Mouse (Mus musculus) forebrain, embryonic 15.5 days (tissue): ENCODE data around the gene Rnd1. TPM values are rescaled to one million over a fixed set of nuclear protein-coding genes. Genes with fewer than 3 reads are reported as not detected.

ENCODE experiments used
- ATAC-seq: fragments of 200-750 bp; cut with Nextera tagmentation; replicated peaks from 2 replicates; pipeline ENCODE4 v1.8.0; 2017; ENCODE audit warnings: mild to moderate bottlenecking, moderate TSS enrichment, moderate library complexity
- H3K27ac ChIP-seq: fragments of 300-500 bp; sonication (generic); replicated peaks from 2 replicates; pipeline ENCODE4 v1.5.1; 2015; ENCODE audit warnings: mild to moderate bottlenecking, inconsistent platforms
- H3K27me3 ChIP-seq: fragments of 300-500 bp; sonication (generic); 2 replicates; pipeline ENCODE4 v1.6.1; 2015; ENCODE audit warnings: inconsistent platforms
- H3K36me3 ChIP-seq: fragments of 300-500 bp; sonication (generic); 2 replicates; pipeline ENCODE4 v1.6.1; 2015; ENCODE audit warnings: mild to moderate bottlenecking, inconsistent platforms
- H3K4me1 ChIP-seq: fragments of 300-500 bp; sonication (generic); 2 replicates; pipeline ENCODE4 v1.6.1; 2015; ENCODE audit warnings: inconsistent platforms
- H3K4me2 ChIP-seq: fragments of 300-500 bp; sonication (generic); replicated peaks from 2 replicates; pipeline ENCODE4 v1.6.1; 2015; ENCODE audit warnings: mild to moderate bottlenecking, inconsistent platforms
- H3K4me3 ChIP-seq: fragments of 300-500 bp; sonication (generic); 2 replicates; pipeline ENCODE4 v1.5.1; 2015; ENCODE audit warnings: mild to moderate bottlenecking, inconsistent platforms
- H3K9ac ChIP-seq: fragments of 300-500 bp; sonication (generic); replicated peaks from 2 replicates; pipeline ENCODE4 v1.6.1; 2015; ENCODE audit warnings: mild to moderate bottlenecking, inconsistent platforms
- H3K9me3 ChIP-seq: fragments of 300-500 bp; sonication (generic); 2 replicates; pipeline ENCODE4 v1.6.1; 2016; ENCODE audit warnings: inconsistent platforms
- WGBS: fragments of 180-500 bp; shearing (Covaris S2); methylation state at CpG from one replicate; pipeline ENCODE4 v1.1.7; 2015; ENCODE audit warnings: mixed read lengths; 5-methylcytosine and 5-hydroxymethylcytosine counted together
- polyA plus RNA-seq: library from polyadenylated mRNA; unstranded; fragments of >200 nt; fragmentation: Nextera tagmentation; extraction: Ambion mirVana; gene quantifications from 2 replicates; pipeline ENCODE4 v1.2.1, GENCODE M21; 2015

Rnd1 gene
- polyA plus RNA-seq, 1 experiment from 2014 or later: 12.8 TPM

GRCm38 (mm10) chr15:98676471-98676870 is 790 bp downstream of the Rnd1 start:
- H3K36me3 ChIP-seq: no peaks in the 10 kb centered on the region
- 3% methylated on average over 9 of the region's 9 CpGs for WGBS
- H3K27ac ChIP-seq: no peak overlapping the region
- peak overlapping the region; percentile 99 for H3K4me2 ChIP-seq
- no peaks in the 10 kb centered on the region for H3K9me3 ChIP-seq
- H3K4me1 ChIP-seq: peaks cover 38% of the 10 kb centered on the region
- H3K4me3 ChIP-seq: peak overlapping the region; percentile 51
- H3K9ac ChIP-seq: peak overlapping the region; percentile 50
- ATAC-seq: no peak
- H3K27me3 ChIP-seq: no peaks in the 10 kb centered on the region

GRCm38 (mm10) chr15:98675634-98676250 is 1.5 kb downstream of the Rnd1 start:
- Histone ChIP-seq H3K36me3 (no peaks in the 10 kb centered on the region), H3K27ac (peak overlapping the region; percentile 55)
- ATAC-seq: no peak

GRCm38 (mm10) chr15:98674994-98675545 is 2.2 kb downstream of the Rnd1 start:
- Histone ChIP-seq H3K36me3 (no peaks in the 10 kb centered on the region; the same call in 1 of the 2 replicates), H3K4me1 (peaks cover 38% of the 10 kb centered on the region), H3K27ac (peak overlapping the region; percentile 55), H3K9me3 (no peaks in the 10 kb centered on the region), H3K4me3 (peak overlapping the region; percentile 51), H3K9ac (peak overlapping the region; percentile 50), H3K4me2 (peak overlapping the region; percentile 99), H3K27me3 (no peaks in the 10 kb centered on the region)
- no peak for ATAC-seq
- 21% methylated on average over 11 of the region's 11 CpGs for WGBS

More at GRCm38 (mm10) chr15:98675634-98676250, 1.5 kb downstream of the Rnd1 start:
- Histone ChIP-seq H3K27me3 (no peaks in the 10 kb centered on the region), H3K4me3 (peak overlapping the region; percentile 51), H3K4me2 (peak overlapping the region; percentile 99), H3K9ac (peak overlapping the region; percentile 50), H3K4me1 (peaks cover 38% of the 10 kb centered on the region), H3K9me3 (no peaks in the 10 kb centered on the region)
- WGBS: 3% methylated on average over 14 of the region's 14 CpGs

- Histone ChIP-seq H3K4me1 (peaks cover 38% of the 10 kb centered on the region), H3K36me3 (no peaks in the 10 kb centered on the region; the same call in 1 of the 2 replicates), H3K27ac (peak overlapping the region; percentile 55), H3K27me3 (no peaks in the 10 kb centered on the region), H3K9me3 (no peaks in the 10 kb centered on the region), H3K4me2 (peak overlapping the region; percentile 99), H3K4me3 (peak overlapping the region; percentile 51), H3K9ac (peak overlapping the region; percentile 50)
- WGBS: 12% methylated on average over 7 of the region's 7 CpGs
- ATAC-seq: peak; percentile 50
Observed at GRCm38 (mm10) chr15:98674284-98674993, 2.8 kb downstream of the Rnd1 start.

- no peak for ATAC-seq
- Histone ChIP-seq H3K4me1 (peaks cover 38% of the 10 kb centered on the region), H3K9ac (no peak overlapping the region), H3K9me3 (no peaks in the 10 kb centered on the region), H3K4me3 (peak overlapping the region; percentile 51; the same call in 1 of the 2 replicates), H3K27ac (peak overlapping the region; percentile 54), H3K4me2 (peak overlapping the region; percentile 99), H3K36me3 (no peaks in the 10 kb centered on the region; the same call in 1 of the 2 replicates), H3K27me3 (no peaks in the 10 kb centered on the region)
- WGBS: 79% methylated on average over 7 of the region's 7 CpGs
Observed at GRCm38 (mm10) chr15:98673732-98674131, 3.5 kb downstream of the Rnd1 start.

GRCm38 (mm10) chr15:98672592-98672991 is 4.7 kb downstream of the Rnd1 start:
- 81% methylated on average over 4 of the region's 4 CpGs for WGBS
- Histone ChIP-seq H3K9me3 (no peaks in the 10 kb centered on the region), H3K9ac (no peak overlapping the region), H3K4me3 (no peak overlapping the region), H3K4me1 (peaks cover 36% of the 10 kb centered on the region), H3K27ac (no peak overlapping the region), H3K27me3 (no peaks in the 10 kb centered on the region), H3K36me3 (no peaks in the 10 kb centered on the region; the same call in 1 of the 2 replicates), H3K4me2 (no peak overlapping the region)
- ATAC-seq: no peak

GRCm38 (mm10) chr15:98664042-98664907 is 13.0 kb downstream of the Rnd1 start:
- H3K9me3 ChIP-seq: no peaks in the 10 kb centered on the region
- no peak for ATAC-seq
- H3K27me3 ChIP-seq: no peaks in the 10 kb centered on the region
- H3K36me3 ChIP-seq: no peaks in the 10 kb centered on the region; the same call in 1 of the 2 replicates
- H3K4me1 ChIP-seq: peaks cover 14% of the 10 kb centered on the region
- H3K4me2 ChIP-seq: no peak overlapping the region
- WGBS: 82% methylated on average over 11 of the region's 11 CpGs
- no peak overlapping the region for H3K4me3 ChIP-seq
- no peak overlapping the region for H3K9ac ChIP-seq
- H3K27ac ChIP-seq: no peak overlapping the region

GRCm38 (mm10) chr15:98662567-98663545 is 14.4 kb downstream of the Rnd1 start, which contains the start of gene Ddx23:
Gene Ddx23, minus strand, starts transcription at chr15:98662894.
- H3K27me3 ChIP-seq: no peaks in the 10 kb centered on the region
- peak; percentile 97 for ATAC-seq
- H3K4me2 ChIP-seq: peak within 1 kb of the TSS; percentile 74
- H3K27ac ChIP-seq: peak within 1 kb of the TSS; percentile 88
- peaks cover 14% of the 10 kb centered on the region for H3K4me1 ChIP-seq
- H3K9me3 ChIP-seq: no peaks in the 10 kb centered on the region
- H3K4me3 ChIP-seq: peak within 1 kb of the TSS; percentile 71
- peak within 1 kb of the TSS; percentile 93 for H3K9ac ChIP-seq
- H3K36me3 ChIP-seq: peaks cover 6% of the 10 kb centered on the region
- WGBS: 4% methylated on average over 48 of the region's 48 CpGs

GRCm38 (mm10) chr15:98662198-98662566 is 15.1 kb downstream of the Rnd1 start:
- WGBS: under 1% methylated on average over 14 of the region's 14 CpGs
- Histone ChIP-seq H3K4me3 (peak overlapping the region; percentile 71), H3K4me1 (peaks cover 14% of the 10 kb centered on the region), H3K4me2 (peak overlapping the region; percentile 74), H3K27me3 (no peaks in the 10 kb centered on the region), H3K36me3 (peaks cover 12% of the 10 kb centered on the region), H3K9ac (peak overlapping the region; percentile 93), H3K27ac (peak overlapping the region; percentile 88), H3K9me3 (no peaks in the 10 kb centered on the region)
- ATAC-seq: peak; percentile 6

- Histone ChIP-seq H3K4me3 (no peak overlapping the region), H3K4me1 (peaks cover 14% of the 10 kb centered on the region), H3K36me3 (peaks cover 54% of the 10 kb centered on the region), H3K27me3 (no peaks in the 10 kb centered on the region), H3K4me2 (no peak overlapping the region), H3K9ac (no peak overlapping the region), H3K27ac (no peak overlapping the region), H3K9me3 (no peaks in the 10 kb centered on the region)
- ATAC-seq: no peak
- WGBS: 81% methylated on average over 15 of the region's 15 CpGs
Observed at GRCm38 (mm10) chr15:98656982-98657751, 20.1 kb downstream of the Rnd1 start.
